Mouse (Mus musculus): ENCODE results near the gene Cyp2u1. TPM values are rescaled to one million over a fixed set of nuclear protein-coding genes. Genes with fewer than 3 reads are reported as not detected.

Gene Cyp2u1
- polyA plus RNA-seq, 1 experiment from 2014 or later, result 0.40 TPM

Other genes with a start within 250 kb of the Cyp2u1 start
- gene Lef1, start 192.8 kb downstream of the Cyp2u1 start, polyA plus RNA-seq (2015; fragmentation: Nextera tagmentation; extraction: Ambion mirVana), result 0.12 and 0.21 TPM in 2 replicates
- 79.6 and 100 TPM in 2 replicates for gene Hadh, start 31.1 kb downstream of the Cyp2u1 start, polyA plus RNA-seq (2015; fragmentation: Nextera tagmentation; extraction: Ambion mirVana)
- gene Sgms2, start 188.2 kb upstream of the Cyp2u1 start, polyA plus RNA-seq (2015; fragmentation: Nextera tagmentation; extraction: Ambion mirVana), result 1.7 and 2.9 TPM in 2 replicates